Mouse (Mus musculus) spleen, adult 18-20 months (tissue): ENCODE measurements around the gene Tifab.

Source experiments
- DNase-seq, 2 experiments: peaks; one replicate each; pipeline ENCODE4 v3.0.0; 2022; ENCODE audit warnings: mixed read lengths in 2 of 2

Tifab gene

DNA sequence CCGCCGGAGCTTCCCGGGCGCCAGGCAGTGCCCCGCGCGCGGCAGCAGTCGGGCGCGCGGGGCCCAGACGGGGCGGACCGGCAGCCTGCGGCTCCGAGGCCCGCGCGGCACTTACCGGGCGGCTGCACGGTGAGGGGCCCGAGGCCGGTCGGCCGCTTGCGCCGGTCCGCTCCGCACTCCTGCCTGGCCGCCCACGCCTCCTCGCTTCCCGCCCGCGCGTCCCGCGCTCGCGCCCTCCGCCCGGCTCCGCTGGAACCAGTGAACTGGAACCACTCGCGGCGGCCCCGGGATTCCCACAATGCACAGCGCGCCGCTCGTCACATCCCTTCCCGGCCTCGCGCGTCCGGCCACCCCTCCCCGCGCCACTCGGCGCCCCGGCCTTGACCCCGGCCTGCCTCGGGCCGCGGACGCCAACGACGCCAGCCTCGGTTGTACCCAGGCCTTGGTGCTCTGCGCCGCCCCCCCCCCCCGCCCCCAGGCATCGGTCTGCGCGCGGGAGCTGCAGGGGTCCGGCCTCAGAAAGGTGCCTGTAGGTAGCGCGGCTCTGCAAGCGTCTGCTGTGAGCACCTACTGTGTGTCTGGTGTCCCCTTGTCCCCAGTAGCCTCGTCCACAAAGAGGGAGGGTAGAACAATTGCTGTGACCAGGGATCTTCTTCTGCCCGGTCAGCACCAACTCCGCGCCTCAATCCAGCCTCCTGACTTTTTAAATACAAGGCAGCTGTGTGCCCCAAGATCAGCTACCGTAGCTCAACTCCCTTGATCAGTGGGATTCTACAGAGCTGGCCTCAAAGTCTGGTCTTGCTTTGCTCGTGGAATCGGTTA is 43.2 kb downstream of the Tifab start:
- peak; percentile 75 to 89 for DNase-seq

GRCm38 (mm10) chr13:56134631-56135181 is 44.0 kb downstream of the Tifab start:
- peak; percentile 36 to 59 for DNase-seq

GRCm38 (mm10) chr13:56134031-56134430 is 44.7 kb downstream of the Tifab start:
- no peak for DNase-seq

DNA sequence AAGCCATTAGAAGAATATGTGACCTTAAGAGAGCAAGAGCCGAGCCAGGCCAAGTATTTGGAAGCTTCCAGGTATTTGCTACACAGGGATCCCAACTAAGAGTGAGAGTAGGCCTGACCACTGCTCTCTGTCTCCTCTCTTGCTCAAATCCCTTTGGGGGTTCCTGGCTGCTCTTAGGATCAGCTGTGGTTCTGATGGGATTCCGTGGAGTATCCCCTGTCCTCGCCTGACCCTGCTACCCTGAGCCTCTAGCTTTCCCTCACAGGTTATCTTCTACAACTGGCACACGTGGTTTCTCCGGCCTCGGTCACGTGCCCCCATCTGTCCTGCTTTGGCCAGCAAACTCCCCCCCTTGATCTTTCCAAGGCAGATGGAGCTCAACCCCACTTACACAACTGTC is 45.7 kb downstream of the Tifab start:
- DNase-seq, result no peak

- DNase-seq, result peak in 1 of 2 experiments; percentile 51
Measured at GRCm38 (mm10) chr13:56132326-56132936, 46.3 kb downstream of the Tifab start.

GRCm38 (mm10) chr13:56130544-56130943 is 48.1 kb downstream of the Tifab start:
- no peak for DNase-seq

DNA sequence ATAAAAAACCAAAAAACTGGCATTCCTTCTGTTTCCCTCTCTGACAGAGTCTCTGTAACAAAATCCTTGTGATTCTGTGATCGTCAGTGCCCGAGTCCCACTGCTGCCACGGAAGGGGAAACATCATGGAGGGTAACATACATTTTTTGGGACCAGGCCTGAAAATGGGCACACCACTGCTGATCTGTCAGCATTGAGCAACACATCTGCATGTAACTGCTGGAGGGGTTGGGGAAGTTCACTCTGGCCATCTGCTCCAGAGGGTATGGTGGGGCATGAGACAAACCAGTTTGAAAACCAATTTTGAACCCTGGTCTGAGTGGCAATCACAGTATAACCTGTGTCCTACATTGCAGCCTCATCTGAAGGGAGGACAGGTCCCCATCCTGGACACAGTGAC is 49.1 kb downstream of the Tifab start:
- no peak for DNase-seq

DNA sequence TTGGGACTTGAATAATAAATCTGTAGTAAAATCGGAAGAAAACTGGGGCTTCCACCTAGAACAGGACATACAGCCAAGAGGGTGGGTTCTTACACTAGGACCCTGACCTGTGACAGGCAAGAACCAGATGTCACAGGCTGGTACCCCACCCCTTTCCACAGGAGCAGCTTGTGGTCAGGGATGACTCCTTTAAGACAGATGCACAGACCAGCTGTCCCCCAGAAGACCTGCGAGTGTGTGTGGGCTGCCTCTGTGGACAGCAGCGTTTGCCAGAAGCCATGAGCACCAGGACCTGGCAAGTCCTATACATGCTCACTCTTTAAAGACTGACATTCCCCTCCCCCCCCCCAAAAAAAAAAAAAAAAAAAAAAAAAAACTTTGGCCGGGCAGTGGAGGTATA is 49.7 kb downstream of the Tifab start:
- DNase-seq, result no peak

DNA sequence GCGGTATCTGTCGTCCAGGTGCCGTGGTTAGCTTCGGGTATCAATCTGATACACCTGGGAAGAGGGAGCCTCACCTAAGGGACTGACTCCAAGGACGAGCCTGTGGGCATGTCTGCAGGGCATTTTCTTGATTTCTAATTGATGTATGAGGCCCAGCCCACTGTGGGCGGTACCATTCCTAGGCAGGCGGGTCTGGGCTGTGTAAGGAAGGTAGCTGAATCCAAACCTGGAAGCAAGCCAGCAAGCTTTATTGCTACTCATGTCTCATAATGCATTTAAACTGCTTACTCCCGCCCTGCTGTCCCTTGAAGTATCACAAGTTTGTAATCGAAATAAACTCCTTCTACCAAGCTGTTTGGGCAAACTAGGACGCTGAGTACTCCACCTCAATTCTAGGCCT is 53.1 kb downstream of the Tifab start:
- no peak for DNase-seq
